Mouse (Mus musculus) embryo, embryonic 10.5 days (tissue): ENCODE data around the gene Lrrn4cl.
"Not testable (repeated sequence)": the region's sequence is repeated elsewhere in the genome, so short reads cannot be mapped to it uniquely, and the experiment has no call there.

ENCODE experiments used
- DNase-seq: peaks from one replicate; pipeline ENCODE4 v3.0.0-alpha.2; 2015; ENCODE audit warnings: low spot score

Gene Lrrn4cl

DNA sequence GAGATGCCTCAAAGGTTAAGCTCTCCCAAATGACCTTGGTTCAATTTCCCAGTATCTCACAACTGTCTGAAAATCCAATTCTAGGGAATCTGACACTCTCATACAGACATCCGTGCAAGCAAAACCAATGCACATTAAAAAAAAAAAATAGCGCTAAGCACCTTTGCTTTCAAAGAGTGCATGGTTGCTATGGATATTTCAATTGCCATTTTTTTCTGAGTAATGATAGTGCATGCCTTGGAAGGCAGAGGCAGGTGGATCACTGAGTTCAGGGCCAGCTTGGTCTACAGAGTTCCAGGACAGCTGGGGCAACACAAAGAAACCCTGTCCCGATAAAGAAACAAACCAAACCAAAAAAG lies 30.4 kb downstream of the Lrrn4cl start:
- DNase-seq = no peak

GRCm38 (mm10) chr19:8883616-8884015 lies 33.0 kb downstream of the Lrrn4cl start, which contains the start of the genes Lbhd1 and Gm49403:
TSS of gene Lbhd1 (plus strand) at chr19:8883732.
TSS of gene Gm49403 (plus strand) at chr19:8883930.
- DNase-seq = no peak

GRCm38 (mm10) chr19:8886916-8887584 lies 36.5 kb downstream of the Lrrn4cl start:
- no peak for DNase-seq

DNA sequence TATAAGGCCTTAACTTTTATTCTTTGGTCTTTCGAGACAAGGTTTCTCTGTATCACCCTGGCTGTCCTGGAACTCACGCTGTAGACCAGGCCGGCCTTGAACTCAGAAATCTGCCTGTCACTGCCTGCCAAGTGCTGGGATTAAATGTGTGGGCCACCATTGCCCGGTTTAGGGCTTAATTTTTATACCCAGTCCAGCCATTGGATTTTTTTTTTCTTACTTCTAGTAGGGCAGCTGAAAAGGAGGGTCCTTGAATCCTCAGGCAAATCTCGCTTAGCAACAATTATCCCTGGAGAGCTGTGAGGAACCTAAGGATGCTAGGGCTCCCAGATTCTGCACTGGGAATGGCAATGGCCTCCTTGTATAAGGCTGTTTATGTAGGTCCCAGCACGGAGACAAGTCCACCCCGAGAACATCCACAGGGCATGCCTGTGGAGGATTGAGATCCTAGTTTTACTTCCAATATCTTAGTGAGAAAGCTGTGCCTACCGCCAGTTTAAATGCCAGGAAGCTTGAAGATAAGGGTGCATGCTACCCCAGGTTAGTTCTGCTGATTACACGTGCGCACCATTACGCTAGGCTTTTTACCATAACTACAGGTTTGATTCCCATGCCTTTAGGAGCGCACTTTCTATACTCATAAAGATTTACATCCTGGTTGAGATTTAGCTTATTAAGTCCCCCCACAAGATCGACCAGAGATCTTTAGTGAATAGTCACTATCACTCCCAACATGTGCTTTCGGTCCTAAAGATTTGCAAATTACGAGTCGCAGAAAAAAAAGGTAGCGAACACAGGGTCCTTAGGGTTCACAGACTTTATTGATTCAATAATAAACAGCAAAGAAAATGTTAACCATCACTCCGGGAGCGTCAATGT lies 37.3 kb downstream of the Lrrn4cl start:
- DNase-seq = peak; percentile 34

DNA sequence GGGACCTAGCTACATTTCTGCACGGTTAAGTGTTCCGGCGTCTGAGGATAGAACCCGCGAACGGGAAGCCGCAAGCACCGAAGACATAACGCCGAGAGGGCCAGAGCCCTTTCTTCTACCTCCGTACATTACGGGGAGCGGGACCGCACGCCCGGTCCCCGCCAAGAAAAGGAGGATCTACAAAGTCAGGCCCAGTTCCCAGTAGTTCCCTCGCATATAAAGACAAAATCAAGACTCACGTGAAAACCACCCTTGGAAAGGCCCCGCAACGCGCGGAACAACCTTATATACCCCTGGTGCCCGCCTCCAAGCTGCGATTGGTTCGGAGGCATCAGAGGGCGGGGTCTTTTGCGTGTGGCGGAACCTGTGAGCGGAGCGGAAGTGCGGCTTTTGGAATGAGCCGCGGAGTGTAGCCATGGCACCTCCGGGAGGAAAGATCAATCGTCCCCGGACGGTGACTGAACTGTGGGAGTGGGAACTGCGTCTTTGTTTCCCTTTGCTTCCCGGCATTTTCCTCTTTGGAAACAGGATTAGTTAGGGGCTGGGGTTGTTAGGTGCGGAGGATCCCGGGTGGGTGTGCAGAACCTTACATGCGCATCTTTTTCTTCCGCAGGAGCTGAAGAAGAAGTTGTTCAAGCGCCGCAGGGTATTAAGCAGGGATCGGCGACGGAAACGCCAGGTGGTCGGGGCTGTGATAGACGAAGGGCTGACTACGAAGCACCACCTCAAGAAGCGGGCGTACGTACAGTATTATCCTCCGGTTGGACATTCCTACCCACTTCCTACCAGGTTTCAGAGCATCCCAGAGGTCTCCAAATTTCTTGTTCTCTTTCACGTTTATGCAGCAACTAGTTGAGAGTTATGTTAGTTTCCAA lies 38.2 kb downstream of the Lrrn4cl start, which contains the start of the genes 1810009A15Rik and Gm49416:
Gene 1810009A15Rik, plus strand, starts transcription at position 343 of the 875 bp plus-strand sequence.
Gene Gm49416, plus strand, starts transcription at position 416 of the 875 bp plus-strand sequence.
- peak; percentile 99 for DNase-seq

- DNase-seq = peak; percentile 93
Measured at GRCm38 (mm10) chr19:8892829-8893766, 42.5 kb downstream of the Lrrn4cl start, which contains the start of gene Ints5. TSS of gene Ints5 (plus strand) at chr19:8893005.

GRCm38 (mm10) chr19:8895397-8895960 lies 44.9 kb downstream of the Lrrn4cl start:
- DNase-seq = no peak

DNA sequence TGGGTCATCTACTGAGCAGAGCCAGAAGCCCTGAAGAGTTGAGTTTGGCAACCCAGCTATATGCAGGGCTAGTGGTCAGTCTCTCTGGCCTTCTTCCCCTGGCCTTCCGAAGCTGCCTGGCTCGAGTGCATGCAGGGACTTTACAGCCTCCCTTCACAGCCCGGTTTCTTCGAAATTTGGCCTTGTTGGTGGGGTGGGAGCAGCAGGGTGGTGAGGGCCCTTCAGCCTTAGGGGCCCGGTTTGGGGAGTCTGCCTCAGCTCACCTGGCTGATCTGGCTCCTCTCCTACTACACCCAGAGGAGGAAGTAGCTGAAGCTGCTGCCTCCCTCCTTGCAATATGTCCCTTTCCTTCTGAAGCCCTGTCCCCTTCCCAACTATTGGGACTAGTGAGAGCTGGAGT lies 45.7 kb downstream of the Lrrn4cl start:
- DNase-seq = not testable (repeated sequence)

GRCm38 (mm10) chr19:8897211-8897864 lies 46.8 kb downstream of the Lrrn4cl start:
- not testable (repeated sequence) for DNase-seq

GRCm38 (mm10) chr19:8897865-8898495 lies 47.4 kb downstream of the Lrrn4cl start, which contains the start of gene Ganab:
TSS of gene Ganab (plus strand) at chr19:8898071.
- DNase-seq = peak; percentile 99

- DNase-seq = no peak
Measured at GRCm38 (mm10) chr19:8898576-8898975, 48.0 kb downstream of the Lrrn4cl start.

DNA sequence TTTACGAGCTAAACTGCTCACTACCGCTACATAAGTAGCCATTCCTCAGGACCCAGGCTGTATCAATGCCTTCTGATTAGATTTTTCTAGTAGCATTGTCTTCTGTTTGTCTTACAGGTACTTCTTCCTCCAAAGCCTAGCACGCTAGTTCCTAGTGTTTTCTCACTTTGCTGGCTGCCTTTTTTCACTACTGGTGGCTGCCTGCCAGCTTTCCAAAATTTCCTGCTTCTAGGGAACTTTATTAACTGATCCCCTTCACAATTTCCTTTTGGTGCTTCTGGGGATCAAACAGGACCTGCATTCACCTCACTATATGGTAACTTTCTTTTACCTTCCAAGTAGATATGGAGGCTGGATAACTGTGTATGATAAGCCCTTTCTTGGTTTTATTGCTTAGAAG lies 48.5 kb downstream of the Lrrn4cl start:
- DNase-seq = no peak

DNA sequence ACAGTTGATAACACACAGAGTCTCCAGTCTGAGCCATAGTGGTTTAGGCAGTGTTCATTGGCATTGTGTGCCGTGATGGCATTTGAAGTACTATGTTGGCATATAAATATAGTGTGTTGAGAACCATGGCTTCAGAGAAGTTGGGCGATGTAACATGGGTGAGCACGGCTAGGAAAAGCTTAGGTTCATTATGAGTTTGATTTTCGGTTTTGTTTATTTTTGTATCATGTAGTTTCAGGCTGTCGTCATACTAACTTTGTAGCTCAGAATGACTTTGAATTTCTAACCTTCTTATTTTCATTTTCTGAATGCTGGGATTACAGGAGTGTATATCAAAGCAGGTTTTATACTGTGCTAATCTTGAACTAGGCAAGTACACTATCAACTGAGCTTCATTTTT lies 52.8 kb downstream of the Lrrn4cl start:
- no peak for DNase-seq
